Mouse (Mus musculus) urinary bladder, postnatal 4 days (tissue): Measurements from ENCODE around the gene Ucp3.

Source experiments
- DNase-seq, 2 experiments: peaks; one replicate each; pipeline ENCODE4 v3.0.0; 2021 to 2022; ENCODE audit warnings: low spot score in 2 of 2

The Ucp3 gene

GRCm38 (mm10) chr7:100500276-100500977, 27.6 kb downstream of the Ucp3 start:
- no peak for DNase-seq

GRCm38 (mm10) chr7:100501027-100501843, 28.4 kb downstream of the Ucp3 start:
- no peak for DNase-seq

GRCm38 (mm10) chr7:100501844-100502373, 29.1 kb downstream of the Ucp3 start:
- DNase-seq, result no peak

- DNase-seq, result no peak
Measured at GRCm38 (mm10) chr7:100502374-100502922, 29.7 kb downstream of the Ucp3 start.

GRCm38 (mm10) chr7:100503076-100503475, 30.3 kb downstream of the Ucp3 start:
- no peak for DNase-seq

- no peak for DNase-seq
Measured at GRCm38 (mm10) chr7:100504740-100505487, 32.1 kb downstream of the Ucp3 start.

GRCm38 (mm10) chr7:100506494-100506893, 33.7 kb downstream of the Ucp3 start:
- no peak for DNase-seq

GRCm38 (mm10) chr7:100508670-100509069, 35.9 kb downstream of the Ucp3 start:
- DNase-seq, result no peak

- DNase-seq, result no peak
Measured at GRCm38 (mm10) chr7:100511602-100512001, 38.8 kb downstream of the Ucp3 start.

- no peak for DNase-seq
Measured at GRCm38 (mm10) chr7:100514573-100514972, 41.8 kb downstream of the Ucp3 start, which contains the start of gene Dnajb13. TSS of gene Dnajb13 (minus strand) at chr7:100514960.

- no peak for DNase-seq
Measured at GRCm38 (mm10) chr7:100520204-100520603, 47.4 kb downstream of the Ucp3 start.

GRCm38 (mm10) chr7:100520663-100521285, 48.0 kb downstream of the Ucp3 start:
- peak; percentile 73 to 89 for DNase-seq

GRCm38 (mm10) chr7:100522222-100522621, 49.4 kb downstream of the Ucp3 start:
- no peak for DNase-seq

GRCm38 (mm10) chr7:100524669-100525068, 51.9 kb downstream of the Ucp3 start:
- no peak for DNase-seq

GRCm38 (mm10) chr7:100530766-100531165, 58.0 kb downstream of the Ucp3 start:
- no peak for DNase-seq

GRCm38 (mm10) chr7:100533503-100533902, 60.7 kb downstream of the Ucp3 start:
- DNase-seq, result no peak

GRCm38 (mm10) chr7:100534216-100534615, 61.4 kb downstream of the Ucp3 start:
- no peak for DNase-seq

GRCm38 (mm10) chr7:100535831-100536230, 63.0 kb downstream of the Ucp3 start:
- no peak for DNase-seq
